Mouse (Mus musculus) neural tube, embryonic 15.5 days (tissue): ENCODE measurements around the gene Ctu2. TPM values are rescaled to one million over a fixed set of nuclear protein-coding genes. Genes with fewer than 3 reads are reported as not detected.
A peak's percentile ranks its signal among the peaks of the same experiment; 100 is the strongest.

Experiments used
- ATAC-seq: fragments of 200-750 bp; cut with Nextera tagmentation; 2 replicates; pipeline ENCODE4 v1.8.0; 2017; ENCODE audit warnings: mild to moderate bottlenecking, moderate TSS enrichment, moderate library complexity; ENCODE audit not compliant: low FRiP score
- H3K27ac ChIP-seq: fragments of 300-500 bp; sonication (generic); replicated peaks from 2 replicates; pipeline ENCODE4 v1.5.1; 2015; ENCODE audit warnings: mild to moderate bottlenecking, inconsistent platforms
- H3K27me3 ChIP-seq: fragments of 300-500 bp; sonication (generic); replicated peaks from 2 replicates; pipeline ENCODE4 v1.6.1; 2015; ENCODE audit warnings: inconsistent platforms
- H3K36me3 ChIP-seq: fragments of 300-500 bp; sonication (generic); 2 replicates; pipeline ENCODE4 v1.6.1; 2015; ENCODE audit warnings: inconsistent platforms
- H3K4me1 ChIP-seq: fragments of 300-500 bp; sonication (generic); 2 replicates; pipeline ENCODE4 v1.6.1; 2015; ENCODE audit warnings: inconsistent platforms
- H3K4me2 ChIP-seq: fragments of 300-500 bp; sonication (generic); 2 replicates; pipeline ENCODE4 v1.6.1; 2015; ENCODE audit warnings: inconsistent platforms, mild to moderate bottlenecking, moderate library complexity
- H3K4me3 ChIP-seq: fragments of 300-500 bp; sonication (generic); replicated peaks from 2 replicates; pipeline ENCODE4 v1.5.1; 2015; ENCODE audit warnings: mild to moderate bottlenecking, inconsistent platforms
- H3K9ac ChIP-seq: fragments of 300-500 bp; sonication (generic); replicated peaks from 2 replicates; pipeline ENCODE4 v1.6.1; 2015; ENCODE audit warnings: mild to moderate bottlenecking, inconsistent platforms
- H3K9me3 ChIP-seq: fragments of 300-500 bp; sonication (generic); replicated peaks from 2 replicates; pipeline ENCODE4 v1.6.1; 2016; ENCODE audit warnings: inconsistent platforms
- WGBS: fragments of 180-500 bp; shearing (Covaris S2); methylation state at CpG from one replicate; pipeline ENCODE4 v1.1.7; 2015; ENCODE audit warnings: mixed read lengths; 5-methylcytosine and 5-hydroxymethylcytosine counted together
- polyA plus RNA-seq: library from polyadenylated mRNA; unstranded; fragments of >200 nt; fragmentation: Nextera tagmentation; extraction: Ambion mirVana; gene quantifications from 2 replicates; pipeline ENCODE4 v1.2.1, GENCODE M21; 2015

Gene Ctu2
- polyA plus RNA-seq, 1 experiment from 2014 or later: 80.2 TPM

DNA sequence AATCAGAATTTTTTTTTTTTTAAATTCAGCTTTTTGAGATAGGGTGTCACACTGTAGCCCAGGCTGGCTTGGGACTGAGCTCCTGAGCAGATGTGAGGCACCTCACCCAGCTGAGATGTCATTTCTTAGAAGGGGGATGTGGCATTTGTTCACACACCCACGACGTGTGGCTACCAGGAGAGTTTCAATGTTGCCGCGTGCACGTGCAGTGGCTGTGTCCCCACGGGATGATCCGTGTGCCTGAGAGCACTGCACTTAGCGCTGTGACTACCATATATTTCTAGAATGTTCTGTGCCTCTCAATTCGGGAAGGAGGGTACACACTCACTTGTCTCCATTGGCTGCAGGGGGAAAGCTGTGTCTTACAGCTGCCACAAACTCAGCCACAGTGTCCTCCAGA is 39.8 kb upstream of the Ctu2 start:
- H3K4me3 ChIP-seq: no peak overlapping the region
- H3K9me3 ChIP-seq: no peaks in the 10 kb centered on the region
- H3K27ac ChIP-seq: no peak overlapping the region
- no peak overlapping the region for H3K4me2 ChIP-seq
- H3K4me1 ChIP-seq: peaks cover 13% of the 10 kb centered on the region
- 95% methylated on average over 9 of the region's 9 CpGs for WGBS
- H3K36me3 ChIP-seq: peaks cover 58% of the 10 kb centered on the region
- no peak overlapping the region for H3K9ac ChIP-seq
- no peak for ATAC-seq
- H3K27me3 ChIP-seq: no peaks in the 10 kb centered on the region

DNA sequence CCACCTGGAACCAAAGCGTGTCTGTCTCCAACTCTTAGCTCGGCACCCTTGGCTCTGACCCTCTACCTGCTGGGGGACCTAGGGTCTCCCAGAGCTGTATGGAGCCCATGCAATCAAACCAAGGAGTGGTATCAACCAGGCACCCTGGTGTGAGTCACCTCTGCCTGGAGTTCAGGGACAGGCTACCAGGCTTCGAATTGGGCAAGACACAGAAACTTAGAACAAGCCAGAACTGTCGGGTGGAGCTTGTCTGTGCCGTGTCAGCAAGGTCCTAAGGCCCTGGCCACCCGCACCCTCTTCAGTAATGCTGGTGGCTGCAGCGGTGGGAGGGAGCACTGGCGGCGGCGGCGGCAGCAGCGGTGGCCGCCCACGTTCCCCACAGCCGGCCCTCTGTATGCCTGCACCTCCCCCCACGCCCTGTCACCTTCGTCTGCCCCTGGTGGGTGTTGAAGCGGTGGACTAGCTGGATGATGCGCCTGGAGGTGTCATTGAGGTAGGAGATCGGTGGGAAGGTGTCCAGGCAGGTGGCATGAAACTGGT is 39.3 kb upstream of the Ctu2 start:
- peaks cover 18% of the 10 kb centered on the region for H3K4me1 ChIP-seq
- ATAC-seq: no peak
- H3K9me3 ChIP-seq: no peaks in the 10 kb centered on the region
- H3K27ac ChIP-seq: no peak overlapping the region
- H3K27me3 ChIP-seq: no peaks in the 10 kb centered on the region
- H3K4me2 ChIP-seq: no peak overlapping the region
- WGBS: 91% methylated on average over 20 of the region's 20 CpGs
- no peak overlapping the region for H3K4me3 ChIP-seq
- peaks cover 58% of the 10 kb centered on the region for H3K36me3 ChIP-seq
- no peak overlapping the region for H3K9ac ChIP-seq

DNA sequence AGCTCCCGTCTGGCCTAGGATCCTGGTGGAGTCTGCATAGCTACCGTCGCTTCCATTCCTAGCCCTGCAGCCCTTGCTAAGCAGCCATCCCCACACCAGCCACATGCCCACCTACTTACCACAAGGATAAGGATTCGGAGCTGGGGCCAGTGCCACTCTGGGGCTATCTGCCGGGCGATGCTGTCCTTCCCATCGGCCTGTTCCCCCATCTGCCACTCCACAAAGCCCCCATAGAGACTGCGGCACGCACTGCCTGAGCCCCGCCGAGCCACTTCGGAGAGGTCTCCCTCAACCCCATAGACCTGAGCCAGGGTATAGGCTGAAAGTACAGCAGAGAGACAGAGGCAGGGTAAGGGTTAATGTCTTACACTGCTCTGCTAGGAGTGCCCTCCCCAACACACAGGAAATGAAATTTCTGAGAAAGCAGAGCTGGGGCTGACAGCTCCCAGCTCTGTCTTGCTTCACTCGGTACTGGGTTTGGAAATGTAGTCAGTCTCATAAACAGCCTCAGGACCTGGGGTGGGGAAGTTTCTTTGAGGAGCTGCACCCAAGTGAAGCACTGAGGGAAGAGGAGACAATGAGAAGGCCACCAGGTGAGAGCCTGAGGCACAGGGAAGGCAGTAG is 38.1 kb upstream of the Ctu2 start:
- H3K36me3 ChIP-seq: peaks cover 58% of the 10 kb centered on the region
- no peak overlapping the region for H3K4me3 ChIP-seq
- 94% methylated on average over 13 of the region's 13 CpGs for WGBS
- H3K9me3 ChIP-seq: no peaks in the 10 kb centered on the region
- no peaks in the 10 kb centered on the region for H3K27me3 ChIP-seq
- H3K4me2 ChIP-seq: no peak overlapping the region
- no peak for ATAC-seq
- H3K27ac ChIP-seq: no peak overlapping the region
- H3K9ac ChIP-seq: no peak overlapping the region
- H3K4me1 ChIP-seq: peaks cover 17% of the 10 kb centered on the region

DNA sequence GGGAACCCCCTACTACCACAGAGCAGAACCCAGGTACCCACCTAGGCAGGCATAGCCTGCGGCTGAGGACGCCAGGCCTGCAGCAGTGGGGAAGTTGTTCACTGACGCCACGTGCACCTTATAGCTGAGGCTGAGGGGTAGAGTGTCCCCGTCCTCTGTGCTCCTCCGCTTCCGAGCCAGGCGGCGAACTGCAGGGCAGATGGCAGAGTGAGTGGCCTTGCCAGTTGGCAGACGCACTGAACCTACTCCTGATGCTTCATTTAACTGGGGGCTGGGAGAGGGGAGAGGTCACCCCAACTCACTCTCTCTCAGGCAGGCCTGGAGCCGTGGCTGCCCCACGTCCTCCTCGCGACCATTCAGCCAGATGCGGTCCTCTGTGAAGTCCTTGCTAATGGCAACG is 36.6 kb upstream of the Ctu2 start:
- no peak for ATAC-seq
- Histone ChIP-seq H3K27ac (no peak overlapping the region), H3K4me2 (no peak overlapping the region), H3K9me3 (no peaks in the 10 kb centered on the region), H3K36me3 (peaks cover 55% of the 10 kb centered on the region), H3K9ac (no peak overlapping the region), H3K27me3 (no peaks in the 10 kb centered on the region), H3K4me1 (peaks cover 17% of the 10 kb centered on the region), H3K4me3 (no peak overlapping the region)
- WGBS: 97% methylated on average over 16 of the region's 16 CpGs

DNA sequence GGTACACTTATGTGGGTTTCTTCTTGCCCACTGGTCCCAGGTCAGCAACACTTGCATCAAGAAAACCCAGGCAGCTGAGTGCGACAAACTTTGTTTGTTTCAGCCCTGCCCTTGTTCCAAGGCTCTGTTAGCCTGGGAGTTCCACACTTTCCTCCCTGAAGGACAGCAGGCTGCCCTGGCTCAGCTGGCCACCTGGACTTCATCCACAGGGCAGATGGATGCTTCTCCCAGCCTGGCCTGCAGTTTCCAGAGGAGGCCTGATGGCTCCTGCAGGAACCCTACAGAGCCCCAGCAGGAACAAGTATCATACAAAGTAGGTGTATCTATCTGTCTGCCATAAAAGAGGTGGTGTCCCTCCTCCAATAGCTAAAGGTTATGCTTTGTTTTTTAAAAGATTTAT is 34.6 kb upstream of the Ctu2 start:
- H3K9ac ChIP-seq: no peak overlapping the region
- H3K27ac ChIP-seq: no peak overlapping the region
- H3K36me3 ChIP-seq: peaks cover 38% of the 10 kb centered on the region
- H3K4me1 ChIP-seq: peaks cover 36% of the 10 kb centered on the region
- 100% methylated on average over 1 of the region's 1 CpGs for WGBS
- ATAC-seq: no peak
- H3K4me3 ChIP-seq: no peak overlapping the region
- H3K9me3 ChIP-seq: no peaks in the 10 kb centered on the region
- H3K4me2 ChIP-seq: no peak overlapping the region
- H3K27me3 ChIP-seq: no peaks in the 10 kb centered on the region

DNA sequence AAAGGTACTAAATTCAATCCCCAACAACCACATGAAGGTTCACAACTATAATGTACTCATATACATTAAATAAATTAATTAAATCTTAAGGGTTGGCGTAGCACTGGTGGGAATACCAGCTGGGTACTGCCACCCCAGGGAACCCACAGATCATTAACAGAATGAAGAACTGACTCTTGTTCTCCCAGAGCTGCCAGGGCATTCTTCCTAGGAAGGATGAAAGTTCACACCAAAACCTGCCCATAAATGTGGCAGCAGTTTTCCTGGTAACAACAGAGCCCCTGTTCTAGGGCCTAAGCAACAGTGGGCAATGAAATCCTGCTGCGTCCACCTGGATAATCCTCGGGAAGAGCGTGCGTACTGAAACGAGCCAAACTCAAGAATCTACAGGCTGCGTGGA is 33.6 kb upstream of the Ctu2 start:
- Histone ChIP-seq H3K9me3 (no peaks in the 10 kb centered on the region), H3K27ac (peak overlapping the region; percentile 83), H3K4me1 (peaks cover 36% of the 10 kb centered on the region), H3K27me3 (no peaks in the 10 kb centered on the region), H3K4me2 (peak overlapping the region; percentile 71), H3K9ac (peak overlapping the region; percentile 72), H3K4me3 (peak overlapping the region; percentile 55), H3K36me3 (peaks cover 28% of the 10 kb centered on the region)
- no peak for ATAC-seq
- WGBS: 13% methylated on average over 7 of the region's 7 CpGs

DNA sequence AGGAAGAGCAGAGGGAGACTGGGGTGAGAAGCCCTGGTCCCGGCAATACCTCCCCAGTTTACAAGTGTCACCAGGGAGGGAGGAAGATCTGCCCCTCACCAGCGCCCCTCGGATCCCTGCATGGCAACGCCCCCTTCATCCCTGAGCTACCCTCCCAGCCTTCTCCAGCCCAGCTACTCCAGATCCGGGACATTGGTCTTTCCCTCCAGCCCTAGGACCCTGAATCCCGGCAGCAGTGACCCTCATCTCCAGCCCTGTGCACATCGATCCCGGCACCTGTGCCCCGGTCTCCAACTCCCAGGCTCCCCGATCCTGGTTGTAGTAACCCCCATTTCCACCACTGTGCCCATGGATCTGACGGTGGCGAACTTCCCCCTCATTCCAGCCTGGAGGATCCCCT is 33.2 kb upstream of the Ctu2 start:
- peak; percentile 32 for ATAC-seq
- Histone ChIP-seq H3K4me1 (peaks cover 36% of the 10 kb centered on the region), H3K36me3 (peaks cover 23% of the 10 kb centered on the region), H3K27ac (peak overlapping the region; percentile 83), H3K4me2 (peak overlapping the region; percentile 71), H3K4me3 (peak overlapping the region; percentile 55), H3K9me3 (no peaks in the 10 kb centered on the region), H3K27me3 (no peaks in the 10 kb centered on the region), H3K9ac (peak overlapping the region; percentile 72)
- 2% methylated on average over 12 of the region's 12 CpGs for WGBS

DNA sequence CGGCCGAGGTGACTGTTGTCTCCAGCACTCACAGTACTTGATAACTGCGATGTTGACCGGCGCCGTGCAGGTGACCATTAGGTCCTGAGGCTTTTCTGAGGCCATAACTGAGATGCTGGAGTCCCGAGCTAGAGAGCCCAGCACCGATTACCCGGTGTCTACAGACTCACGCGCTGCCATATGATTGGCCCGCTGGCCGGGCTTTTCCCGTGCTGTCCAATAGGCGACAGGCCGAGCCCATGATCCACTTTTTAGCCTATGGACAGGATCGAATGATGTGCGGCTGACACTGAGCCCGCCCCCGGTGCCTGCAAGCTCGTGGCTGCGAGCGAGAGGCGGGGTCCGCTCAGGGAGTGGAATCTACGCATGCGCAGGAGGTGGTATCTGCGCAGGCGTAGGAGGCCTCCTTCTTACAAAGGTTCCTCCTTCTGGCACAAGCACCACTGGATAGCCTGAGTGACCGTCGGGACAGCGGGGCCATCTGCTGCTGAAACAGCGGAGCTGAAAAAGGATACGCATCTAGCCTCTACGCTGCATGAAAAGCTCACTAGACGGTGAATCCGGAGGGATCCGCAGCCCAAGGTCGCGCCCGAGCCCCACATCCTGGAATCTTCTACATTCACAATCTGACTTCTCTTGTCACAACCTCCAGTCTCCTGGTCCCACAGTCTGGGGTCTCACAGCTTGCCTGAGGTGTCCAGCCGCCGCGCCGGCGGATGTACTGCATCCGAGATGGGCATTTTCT is 32.5 kb upstream of the Ctu2 start, which contains the start of gene Mvd:
Gene Mvd, minus strand, starts transcription at position 161 of the 745 bp plus-strand sequence.
- under 1% methylated on average over 47 of the region's 47 CpGs for WGBS
- peak within 1 kb of the TSS; percentile 71 for H3K4me2 ChIP-seq
- peaks cover 36% of the 10 kb centered on the region for H3K4me1 ChIP-seq
- ATAC-seq: peak; percentile 98
- H3K36me3 ChIP-seq: peaks cover 17% of the 10 kb centered on the region
- H3K9me3 ChIP-seq: no peaks in the 10 kb centered on the region
- H3K27ac ChIP-seq: peak within 1 kb of the TSS; percentile 98
- peak within 1 kb of the TSS; percentile 55 for H3K4me3 ChIP-seq
- H3K9ac ChIP-seq: peak within 1 kb of the TSS; percentile 93
- no peaks in the 10 kb centered on the region for H3K27me3 ChIP-seq

DNA sequence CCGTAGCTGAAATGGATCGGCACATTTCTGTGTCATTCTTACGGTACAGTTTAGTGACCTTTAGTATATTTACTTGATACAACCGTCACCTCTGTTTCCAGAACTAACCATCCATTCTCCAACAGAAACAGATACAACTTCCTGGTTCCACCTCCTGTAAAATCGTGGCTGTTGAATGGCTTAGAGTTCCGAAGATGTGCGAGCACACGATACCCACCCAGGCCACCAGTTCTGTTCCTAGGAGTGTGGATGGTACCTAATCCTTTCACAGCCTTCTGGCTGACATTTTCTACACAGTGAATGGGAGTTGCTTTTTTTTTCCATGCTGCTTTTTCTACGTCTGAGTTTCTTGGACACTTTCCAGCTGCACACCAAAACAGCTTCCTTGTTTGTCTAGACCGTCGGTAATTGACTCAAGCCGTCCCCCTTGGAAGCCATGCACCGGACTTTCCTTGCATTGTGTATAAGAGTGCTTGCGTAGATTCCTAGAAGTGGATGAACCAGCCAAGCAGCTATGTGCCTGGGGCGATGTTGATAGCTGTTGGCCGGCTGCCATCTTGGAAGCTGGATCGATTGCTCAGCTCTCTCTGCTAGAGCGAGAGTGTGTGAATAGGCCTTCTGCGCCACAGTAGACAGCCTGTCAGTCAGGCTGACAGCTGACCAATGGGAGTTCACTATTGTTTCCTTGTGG is 31.7 kb upstream of the Ctu2 start:
- Histone ChIP-seq H3K9ac (peak overlapping the region; percentile 93), H3K4me1 (peaks cover 36% of the 10 kb centered on the region), H3K9me3 (no peaks in the 10 kb centered on the region), H3K27ac (peak overlapping the region; percentile 98), H3K27me3 (no peaks in the 10 kb centered on the region), H3K4me3 (peak overlapping the region; percentile 55), H3K4me2 (peak overlapping the region; percentile 71), H3K36me3 (peaks cover 10% of the 10 kb centered on the region)
- 4% methylated on average over 19 of the region's 19 CpGs for WGBS
- 0 out of 2 replicates have a peak, but pooled peaks have one; percentile 6 for ATAC-seq

DNA sequence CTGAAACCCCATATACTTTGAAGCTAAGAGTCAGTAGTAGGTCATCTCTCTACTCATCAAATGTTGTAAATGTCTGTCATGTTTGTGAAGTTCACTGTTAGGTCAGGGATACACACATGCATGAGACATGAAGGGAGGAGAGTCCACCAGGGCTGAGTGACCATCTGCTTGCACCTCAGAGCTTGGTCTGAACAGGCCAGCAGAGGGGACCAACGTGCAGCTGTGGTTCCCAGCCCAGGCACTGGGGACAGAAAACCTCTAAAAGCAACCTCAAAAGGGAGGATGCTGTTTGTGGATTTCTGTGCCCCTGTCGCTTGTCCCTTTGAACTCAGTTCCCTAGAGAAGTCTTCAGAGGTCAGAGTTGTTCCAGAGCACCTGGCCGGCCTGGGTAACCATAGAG is 30.7 kb upstream of the Ctu2 start:
- Histone ChIP-seq H3K27ac (peak overlapping the region; percentile 98), H3K4me2 (peak overlapping the region; percentile 71), H3K9ac (no peak overlapping the region), H3K4me3 (0 out of 2 replicates have a peak overlapping the region, but pooled peaks have one; percentile 55), H3K4me1 (peaks cover 36% of the 10 kb centered on the region), H3K27me3 (no peaks in the 10 kb centered on the region), H3K36me3 (no peaks in the 10 kb centered on the region), H3K9me3 (no peaks in the 10 kb centered on the region)
- 77% methylated on average over 3 of the region's 3 CpGs for WGBS
- no peak for ATAC-seq

DNA sequence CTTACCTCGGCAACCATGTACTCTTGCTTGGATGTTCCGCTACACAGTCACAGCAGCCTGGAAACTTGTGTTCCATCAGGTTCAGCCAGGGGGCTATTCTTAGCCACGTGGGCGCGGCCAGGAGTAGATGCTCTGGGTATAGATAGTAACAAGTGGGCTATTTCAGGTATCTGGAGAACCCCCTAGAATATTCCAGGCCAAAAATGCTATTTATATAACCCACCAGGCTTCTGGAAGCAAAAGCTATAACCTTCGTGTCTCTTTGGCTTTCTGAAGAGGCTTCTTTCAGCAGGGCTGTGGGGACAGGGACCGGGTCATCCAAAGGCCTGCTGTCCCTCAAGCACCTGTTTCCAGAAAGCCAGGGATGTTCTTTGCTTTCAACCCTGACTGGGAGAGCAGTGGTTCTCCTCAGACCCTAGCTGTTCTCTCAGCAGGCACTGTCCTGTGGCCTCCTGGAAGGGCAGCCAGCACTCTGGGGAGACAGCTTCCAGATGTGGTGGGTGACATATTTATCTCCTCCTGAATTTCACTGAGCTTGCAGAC is 24.7 kb upstream of the Ctu2 start:
- Histone ChIP-seq H3K9ac (no peak overlapping the region), H3K4me1 (no peaks in the 10 kb centered on the region), H3K4me2 (no peak overlapping the region), H3K27me3 (peaks cover 7% of the 10 kb centered on the region; the same call in 1 of the 2 replicates), H3K9me3 (no peaks in the 10 kb centered on the region), H3K36me3 (no peaks in the 10 kb centered on the region), H3K4me3 (no peak overlapping the region), H3K27ac (no peak overlapping the region)
- no peak for ATAC-seq
- WGBS: 83% methylated on average over 7 of the region's 7 CpGs
